Mouse (Mus musculus): ENCODE results near the gene Scamp1. TPM values are rescaled to one million over a fixed set of nuclear protein-coding genes. Genes with fewer than 3 reads are reported as not detected.
A peak's percentile ranks its signal among the peaks of the same experiment; 100 is the strongest.
"Not testable (repeated sequence)": the region's sequence is repeated elsewhere in the genome, so short reads cannot be mapped to it uniquely, and the experiment has no call there.

The Scamp1 gene
- 26.9 and 29.1 TPM in 2 replicates for polyA plus RNA-seq (2015; fragmentation: Nextera tagmentation; extraction: Ambion mirVana)

GRCm38 (mm10) chr13:94285281-94285871 lies at the start of gene Scamp1:
Gene Scamp1, minus strand, starts transcription at chr13:94285857.
- no peaks in the 10 kb centered on the region for H3K27me3 ChIP-seq (replicated peaks; ENCODE audit: control insufficient read depth, insufficient read depth, low read length)
- no peaks in the 10 kb centered on the region for H3K36me3 ChIP-seq (ENCODE audit: control insufficient read depth, insufficient read depth, low read length)
- ATAC-seq: peak; percentile 97
- peak within 1 kb of the TSS; percentile 98 for H3K4me3 ChIP-seq (ENCODE audit: low read length)
- peak within 1 kb of the TSS; percentile 82 for H3K4me2 ChIP-seq (ENCODE audit: low read depth, low read length)
- peak within 1 kb of the TSS; percentile 65 for H3K27ac ChIP-seq (ENCODE audit: low read length)
- peak within 1 kb of the TSS; percentile 92 for H3K9ac ChIP-seq (ENCODE audit: low read depth, low read length)
- H3K4me1 ChIP-seq (ENCODE audit: control insufficient read depth, insufficient read depth, low read length): peaks cover 9% of the 10 kb centered on the region; the same call in 1 of the 2 replicates
- WGBS: under 1% methylated on average over 56 of the region's 62 CpGs
- H3K9me3 ChIP-seq (ENCODE audit: control insufficient read depth, low read length): no peaks in the 10 kb centered on the region

- Histone ChIP-seq H3K9ac (ENCODE audit: low read depth, low read length) (no peak overlapping the region), H3K4me1 (ENCODE audit: control insufficient read depth, insufficient read depth, low read length) (no peaks in the 10 kb centered on the region; the same call in 1 of the 2 replicates), H3K9me3 (ENCODE audit: control insufficient read depth, low read length) (no peaks in the 10 kb centered on the region), H3K36me3 (ENCODE audit: control insufficient read depth, insufficient read depth, low read length) (no peaks in the 10 kb centered on the region), H3K27ac (ENCODE audit: low read length) (no peak overlapping the region), H3K27me3 (replicated peaks; ENCODE audit: control insufficient read depth, insufficient read depth, low read length) (no peaks in the 10 kb centered on the region), H3K4me2 (ENCODE audit: low read depth, low read length) (no peak overlapping the region), H3K4me3 (ENCODE audit: low read length) (no peak overlapping the region)
- WGBS: 70% methylated on average over 3 of the region's 3 CpGs
- ATAC-seq: no peak
Measured at GRCm38 (mm10) chr13:94330392-94330979, 44.8 kb upstream of the Scamp1 start.

GRCm38 (mm10) chr13:94329005-94329404 lies 43.3 kb upstream of the Scamp1 start:
- not testable (repeated sequence) for H3K9me3 ChIP-seq (ENCODE audit: control insufficient read depth, low read length); H3K9ac ChIP-seq (ENCODE audit: low read depth, low read length); H3K27me3 ChIP-seq (replicated peaks; ENCODE audit: control insufficient read depth, insufficient read depth, low read length); H3K36me3 ChIP-seq (ENCODE audit: control insufficient read depth, insufficient read depth, low read length); H3K27ac ChIP-seq (ENCODE audit: low read length); H3K4me2 ChIP-seq (ENCODE audit: low read depth, low read length); H3K4me1 ChIP-seq (ENCODE audit: control insufficient read depth, insufficient read depth, low read length); ATAC-seq; H3K4me3 ChIP-seq (ENCODE audit: low read length)
- WGBS: 88% methylated on average over 6 of the region's 6 CpGs

GRCm38 (mm10) chr13:94328063-94328462 lies 42.4 kb upstream of the Scamp1 start:
- H3K4me3 ChIP-seq (ENCODE audit: low read length): no peak overlapping the region
- 46% methylated on average over 3 of the region's 3 CpGs for WGBS
- H3K27ac ChIP-seq (ENCODE audit: low read length): peak overlapping the region; percentile 72
- H3K4me1 ChIP-seq (ENCODE audit: control insufficient read depth, insufficient read depth, low read length): no peaks in the 10 kb centered on the region; the same call in 1 of the 2 replicates
- H3K27me3 ChIP-seq (replicated peaks; ENCODE audit: control insufficient read depth, insufficient read depth, low read length): no peaks in the 10 kb centered on the region
- H3K36me3 ChIP-seq (ENCODE audit: control insufficient read depth, insufficient read depth, low read length): no peaks in the 10 kb centered on the region
- peak; percentile 96 for ATAC-seq
- no peak overlapping the region for H3K9ac ChIP-seq (ENCODE audit: low read depth, low read length)
- no peaks in the 10 kb centered on the region; the same call in 1 of the 2 replicates for H3K9me3 ChIP-seq (ENCODE audit: control insufficient read depth, low read length)
- H3K4me2 ChIP-seq (ENCODE audit: low read depth, low read length): no peak overlapping the region

- Histone ChIP-seq H3K9me3 (ENCODE audit: control insufficient read depth, low read length) (no peaks in the 10 kb centered on the region; the same call in 1 of the 2 replicates), H3K4me1 (ENCODE audit: control insufficient read depth, insufficient read depth, low read length) (no peaks in the 10 kb centered on the region), H3K4me2 (ENCODE audit: low read depth, low read length) (no peak overlapping the region), H3K36me3 (ENCODE audit: control insufficient read depth, insufficient read depth, low read length) (no peaks in the 10 kb centered on the region), H3K27me3 (replicated peaks; ENCODE audit: control insufficient read depth, insufficient read depth, low read length) (no peaks in the 10 kb centered on the region), H3K4me3 (ENCODE audit: low read length) (no peak overlapping the region), H3K27ac (ENCODE audit: low read length) (no peak overlapping the region), H3K9ac (ENCODE audit: low read depth, low read length) (no peak overlapping the region)
- 89% methylated on average over 4 of the region's 4 CpGs for WGBS
- ATAC-seq: no peak
Measured at GRCm38 (mm10) chr13:94322475-94322874, 36.8 kb upstream of the Scamp1 start.

- H3K4me1 ChIP-seq (ENCODE audit: control insufficient read depth, insufficient read depth, low read length): no peaks in the 10 kb centered on the region
- no peaks in the 10 kb centered on the region for H3K36me3 ChIP-seq (ENCODE audit: control insufficient read depth, insufficient read depth, low read length)
- H3K4me2 ChIP-seq (ENCODE audit: low read depth, low read length): no peak overlapping the region
- H3K27ac ChIP-seq (ENCODE audit: low read length): no peak overlapping the region
- H3K27me3 ChIP-seq (replicated peaks; ENCODE audit: control insufficient read depth, insufficient read depth, low read length): no peaks in the 10 kb centered on the region
- no peak for ATAC-seq
- 82% methylated on average over 1 of the region's 1 CpGs for WGBS
- no peaks in the 10 kb centered on the region; the same call in 1 of the 2 replicates for H3K9me3 ChIP-seq (ENCODE audit: control insufficient read depth, low read length)
- H3K9ac ChIP-seq (ENCODE audit: low read depth, low read length): no peak overlapping the region
- no peak overlapping the region for H3K4me3 ChIP-seq (ENCODE audit: low read length)
Measured at GRCm38 (mm10) chr13:94321094-94321792, 35.6 kb upstream of the Scamp1 start.

GRCm38 (mm10) chr13:94316975-94317511 lies 31.4 kb upstream of the Scamp1 start:
- H3K27ac ChIP-seq (ENCODE audit: low read length): no peak overlapping the region
- no peaks in the 10 kb centered on the region for H3K4me1 ChIP-seq (ENCODE audit: control insufficient read depth, insufficient read depth, low read length)
- 74% methylated on average over 10 of the region's 10 CpGs for WGBS
- H3K9me3 ChIP-seq (ENCODE audit: control insufficient read depth, low read length): no peaks in the 10 kb centered on the region
- H3K4me2 ChIP-seq (ENCODE audit: low read depth, low read length): no peak overlapping the region
- ATAC-seq: no peak
- H3K27me3 ChIP-seq (replicated peaks; ENCODE audit: control insufficient read depth, insufficient read depth, low read length): no peaks in the 10 kb centered on the region
- no peak overlapping the region for H3K4me3 ChIP-seq (ENCODE audit: low read length)
- no peak overlapping the region for H3K9ac ChIP-seq (ENCODE audit: low read depth, low read length)
- no peaks in the 10 kb centered on the region for H3K36me3 ChIP-seq (ENCODE audit: control insufficient read depth, insufficient read depth, low read length)

- H3K4me1 ChIP-seq (ENCODE audit: control insufficient read depth, insufficient read depth, low read length); H3K27me3 ChIP-seq (replicated peaks; ENCODE audit: control insufficient read depth, insufficient read depth, low read length); H3K27ac ChIP-seq (ENCODE audit: low read length); H3K9me3 ChIP-seq (ENCODE audit: control insufficient read depth, low read length); H3K4me2 ChIP-seq (ENCODE audit: low read depth, low read length); H3K36me3 ChIP-seq (ENCODE audit: control insufficient read depth, insufficient read depth, low read length); H3K4me3 ChIP-seq (ENCODE audit: low read length); H3K9ac ChIP-seq (ENCODE audit: low read depth, low read length); ATAC-seq: not testable (repeated sequence)
- WGBS: 90% methylated on average over 8 of the region's 8 CpGs
Measured at GRCm38 (mm10) chr13:94312812-94313211, 27.2 kb upstream of the Scamp1 start.

- H3K4me3 ChIP-seq (ENCODE audit: low read length): no peak overlapping the region
- no peaks in the 10 kb centered on the region for H3K4me1 ChIP-seq (ENCODE audit: control insufficient read depth, insufficient read depth, low read length)
- H3K9me3 ChIP-seq (ENCODE audit: control insufficient read depth, low read length): no peaks in the 10 kb centered on the region
- ATAC-seq: no peak
- no peak overlapping the region for H3K27ac ChIP-seq (ENCODE audit: low read length)
- H3K9ac ChIP-seq (ENCODE audit: low read depth, low read length): no peak overlapping the region
- H3K4me2 ChIP-seq (ENCODE audit: low read depth, low read length): no peak overlapping the region
- WGBS: 69% methylated on average over 2 of the region's 2 CpGs
- no peaks in the 10 kb centered on the region for H3K36me3 ChIP-seq (ENCODE audit: control insufficient read depth, insufficient read depth, low read length)
- H3K27me3 ChIP-seq (replicated peaks; ENCODE audit: control insufficient read depth, insufficient read depth, low read length): no peaks in the 10 kb centered on the region
Measured at GRCm38 (mm10) chr13:94308279-94308678, 22.6 kb upstream of the Scamp1 start.

All from intestine, embryonic 16.5 days (tissue).